Mouse (Mus musculus): Measurements from ENCODE around the gene Dzank1. TPM values are rescaled to one million over a fixed set of nuclear protein-coding genes. Genes with fewer than 3 reads are reported as not detected.

The Dzank1 gene
- polyA plus RNA-seq, 1 experiment, result 0.40 TPM

DNA sequence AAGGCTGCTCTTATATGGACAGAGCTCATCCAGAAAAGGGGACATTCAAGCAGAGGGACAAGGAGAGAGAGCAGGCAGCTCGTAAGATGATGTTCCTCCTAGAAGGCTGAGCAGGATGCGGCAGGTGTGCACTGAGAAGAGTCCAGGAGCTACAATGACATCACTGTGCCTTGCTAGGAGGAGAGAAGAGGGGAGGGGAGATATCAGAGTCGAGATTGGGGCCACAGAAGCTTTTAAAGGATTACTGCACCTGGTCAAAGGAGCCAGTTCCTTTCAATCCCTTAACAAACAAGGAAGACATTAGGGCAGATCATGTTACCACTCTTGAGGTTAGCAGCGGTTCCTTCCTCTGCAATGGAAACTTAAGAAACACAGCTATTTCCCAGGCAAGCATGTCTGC lies 20.3 kb upstream of the Dzank1 start:
- Histone ChIP-seq H3K4me3 (ENCODE audit: control insufficient read depth, insufficient read depth, low read length) (no peak overlapping the region), H3K36me3 (ENCODE audit: control insufficient read depth, insufficient read depth, low read length) (0 out of 2 replicates have a peak, but pooled peaks cover 4% of the 10 kb centered on the region), H3K4me1 (replicated peaks; ENCODE audit: control insufficient read depth, insufficient read depth, low read length) (no peaks in the 10 kb centered on the region), H3K27ac (ENCODE audit: control insufficient read depth, insufficient read depth, low read length) (no peak overlapping the region), H3K27me3 (ENCODE audit: control insufficient read depth, insufficient read depth, low read length) (no peaks in the 10 kb centered on the region)
- TF ChIP-seq POLR2A (IDR thresholded peaks at IDR 0.05; ENCODE audit: control insufficient read depth, extremely low read depth, insufficient read depth, low read length, poor library complexity), result no peak
- TF ChIP-seq CTCF (IDR thresholded peaks at IDR 0.05; ENCODE audit: borderline replicate concordance, control insufficient read depth, extremely low read depth, insufficient read depth, low read length, poor library complexity), result no peak
- DNase-seq, result no peak
- 92% methylated on average over 4 of the region's 4 CpGs for WGBS

DNA sequence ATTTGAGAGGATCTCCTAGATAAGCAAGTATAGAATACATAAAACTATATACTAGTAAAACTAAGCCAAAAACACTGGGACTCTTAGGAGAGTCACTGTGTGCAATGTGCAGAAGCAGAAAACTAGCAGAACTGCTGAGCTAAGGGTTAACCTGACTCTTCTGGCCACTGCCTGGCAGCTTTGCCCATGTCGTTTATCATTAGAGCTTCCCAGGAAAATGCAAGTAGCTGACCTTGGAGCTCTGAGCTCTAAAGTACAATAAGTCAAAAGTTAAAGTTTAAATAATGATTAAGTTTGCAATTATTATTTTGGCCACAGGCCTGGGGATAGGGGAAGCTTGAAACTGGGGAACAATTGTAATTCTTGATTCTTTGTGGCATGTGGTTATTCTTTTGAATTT lies 18.3 kb upstream of the Dzank1 start:
- Histone ChIP-seq H3K4me3 (ENCODE audit: control insufficient read depth, insufficient read depth, low read length) (no peak overlapping the region), H3K27me3 (ENCODE audit: control insufficient read depth, insufficient read depth, low read length) (no peaks in the 10 kb centered on the region), H3K36me3 (ENCODE audit: control insufficient read depth, insufficient read depth, low read length) (peaks cover 7% of the 10 kb centered on the region; the same call in 1 of the 2 replicates), H3K4me1 (replicated peaks; ENCODE audit: control insufficient read depth, insufficient read depth, low read length) (no peaks in the 10 kb centered on the region), H3K27ac (ENCODE audit: control insufficient read depth, insufficient read depth, low read length) (no peak overlapping the region)
- no peak for DNase-seq
- TF ChIP-seq CTCF (IDR thresholded peaks at IDR 0.05; ENCODE audit: borderline replicate concordance, control insufficient read depth, extremely low read depth, insufficient read depth, low read length, poor library complexity) (no peak), POLR2A (IDR thresholded peaks at IDR 0.05; ENCODE audit: control insufficient read depth, extremely low read depth, insufficient read depth, low read length, poor library complexity) (no peak)
- WGBS, result 84% methylated on average over 1 of the region's 1 CpGs

DNA sequence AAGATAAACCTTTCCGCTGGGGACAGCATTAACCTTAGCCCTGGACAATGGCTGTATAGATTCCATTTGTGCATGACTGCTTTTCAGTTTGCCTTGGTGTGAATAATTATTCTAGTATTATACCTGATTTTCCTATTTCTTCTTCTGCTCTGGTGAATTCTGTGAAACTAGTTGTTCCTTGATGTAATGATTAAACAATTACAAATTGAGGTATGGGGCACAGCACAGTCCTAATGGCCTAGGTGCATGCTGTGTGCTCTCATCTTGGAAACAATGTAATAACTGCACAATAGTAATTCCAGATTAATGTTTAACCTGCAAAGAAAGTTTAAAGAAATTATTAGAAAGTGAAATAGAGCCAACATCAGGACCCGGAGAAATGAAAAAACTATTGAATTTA lies 17.8 kb upstream of the Dzank1 start:
- Histone ChIP-seq H3K36me3 (ENCODE audit: control insufficient read depth, insufficient read depth, low read length) (peaks cover 9% of the 10 kb centered on the region), H3K4me1 (replicated peaks; ENCODE audit: control insufficient read depth, insufficient read depth, low read length) (no peaks in the 10 kb centered on the region), H3K27me3 (ENCODE audit: control insufficient read depth, insufficient read depth, low read length) (no peaks in the 10 kb centered on the region), H3K27ac (ENCODE audit: control insufficient read depth, insufficient read depth, low read length) (no peak overlapping the region), H3K4me3 (ENCODE audit: control insufficient read depth, insufficient read depth, low read length) (no peak overlapping the region)
- WGBS, result over 99% methylated on average over 2 of the region's 2 CpGs
- TF ChIP-seq POLR2A (IDR thresholded peaks at IDR 0.05; ENCODE audit: control insufficient read depth, extremely low read depth, insufficient read depth, low read length, poor library complexity) (no peak), CTCF (IDR thresholded peaks at IDR 0.05; ENCODE audit: borderline replicate concordance, control insufficient read depth, extremely low read depth, insufficient read depth, low read length, poor library complexity) (no peak)
- DNase-seq, result no peak

DNA sequence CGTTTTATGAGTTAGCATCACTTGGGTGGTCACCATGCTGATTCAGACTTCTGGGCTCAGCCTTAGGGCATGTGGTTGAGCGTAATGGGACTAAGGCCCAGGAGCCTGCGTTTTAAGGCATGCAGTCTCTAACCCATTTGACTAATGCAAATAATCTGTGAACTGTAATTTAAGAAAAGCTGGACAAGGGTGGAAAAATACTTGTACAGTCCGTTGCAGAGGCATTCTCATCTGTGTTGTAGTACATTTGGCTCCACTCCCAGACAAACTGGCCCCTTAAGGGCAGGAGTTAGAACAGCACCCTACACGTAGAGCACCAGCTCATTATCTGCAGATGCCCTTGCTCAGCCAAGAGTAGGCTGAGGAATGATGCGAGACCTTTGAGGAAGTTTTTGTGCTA lies 17.4 kb upstream of the Dzank1 start:
- Histone ChIP-seq H3K27ac (ENCODE audit: control insufficient read depth, insufficient read depth, low read length) (no peak overlapping the region), H3K4me3 (ENCODE audit: control insufficient read depth, insufficient read depth, low read length) (no peak overlapping the region), H3K36me3 (ENCODE audit: control insufficient read depth, insufficient read depth, low read length) (peaks cover 13% of the 10 kb centered on the region), H3K27me3 (ENCODE audit: control insufficient read depth, insufficient read depth, low read length) (no peaks in the 10 kb centered on the region), H3K4me1 (replicated peaks; ENCODE audit: control insufficient read depth, insufficient read depth, low read length) (no peaks in the 10 kb centered on the region)
- TF ChIP-seq CTCF (IDR thresholded peaks at IDR 0.05; ENCODE audit: borderline replicate concordance, control insufficient read depth, extremely low read depth, insufficient read depth, low read length, poor library complexity) (no peak), POLR2A (IDR thresholded peaks at IDR 0.05; ENCODE audit: control insufficient read depth, extremely low read depth, insufficient read depth, low read length, poor library complexity) (no peak)
- DNase-seq, result no peak
- WGBS, result 93% methylated on average over 6 of the region's 6 CpGs

DNA sequence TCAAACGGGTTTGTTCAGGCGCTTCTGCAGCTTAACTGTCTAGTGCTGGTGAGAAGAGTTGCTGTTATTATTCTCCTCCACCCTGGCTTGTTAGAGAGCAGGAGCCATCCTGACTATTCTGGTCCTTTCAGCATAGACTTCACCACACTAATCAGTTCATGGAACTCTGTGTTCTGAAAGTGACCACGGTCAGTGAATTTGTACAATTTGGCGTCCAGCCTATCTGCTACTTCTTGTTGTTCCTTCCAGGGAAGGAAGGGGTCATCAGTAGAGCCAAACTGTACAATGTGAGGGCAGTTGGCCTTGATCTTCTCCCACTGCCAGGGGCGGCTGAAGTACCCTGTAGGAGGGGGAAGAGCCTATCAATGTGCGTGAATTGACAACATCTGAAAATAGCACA lies 16.5 kb upstream of the Dzank1 start:
- no peak overlapping the region for H3K27ac ChIP-seq (ENCODE audit: control insufficient read depth, insufficient read depth, low read length)

DNA sequence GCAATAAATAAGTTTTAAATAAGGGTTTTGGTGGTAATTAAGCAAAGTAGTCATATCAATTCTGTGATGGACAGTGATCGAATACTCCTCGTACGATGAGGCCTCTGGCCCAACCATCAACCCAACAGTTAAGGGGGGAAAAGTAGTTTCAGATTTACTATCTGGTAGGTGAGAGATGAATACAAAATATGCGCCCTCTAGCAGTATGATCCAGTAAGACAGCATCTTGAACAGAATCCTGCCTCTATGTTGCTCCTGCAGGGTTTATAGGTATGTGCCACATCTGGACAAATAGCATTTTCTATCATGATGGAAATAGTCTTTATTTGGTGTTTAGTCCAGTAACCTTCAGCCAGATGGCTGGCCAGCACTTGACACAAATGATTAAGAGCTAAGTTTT lies 14.0 kb upstream of the Dzank1 start:
- WGBS, result 91% methylated on average over 4 of the region's 4 CpGs
- no peak for TF ChIP-seq POLR2A (IDR thresholded peaks at IDR 0.05; ENCODE audit: control insufficient read depth, extremely low read depth, insufficient read depth, low read length, poor library complexity)
- no peak for TF ChIP-seq CTCF (IDR thresholded peaks at IDR 0.05; ENCODE audit: borderline replicate concordance, control insufficient read depth, extremely low read depth, insufficient read depth, low read length, poor library complexity)
- no peaks in the 10 kb centered on the region for H3K27me3 ChIP-seq (ENCODE audit: control insufficient read depth, insufficient read depth, low read length)
- peaks cover 44% of the 10 kb centered on the region for H3K36me3 ChIP-seq (ENCODE audit: control insufficient read depth, insufficient read depth, low read length)
- H3K27ac ChIP-seq (ENCODE audit: control insufficient read depth, insufficient read depth, low read length), result no peak overlapping the region
- no peaks in the 10 kb centered on the region for H3K4me1 ChIP-seq (replicated peaks; ENCODE audit: control insufficient read depth, insufficient read depth, low read length)
- DNase-seq, result peak; percentile 10
- H3K4me3 ChIP-seq (ENCODE audit: control insufficient read depth, insufficient read depth, low read length), result no peak overlapping the region

More for the DNA sequence above, 16.5 kb upstream of the Dzank1 start:
- TF ChIP-seq CTCF (IDR thresholded peaks at IDR 0.05; ENCODE audit: borderline replicate concordance, control insufficient read depth, extremely low read depth, insufficient read depth, low read length, poor library complexity) (no peak), POLR2A (IDR thresholded peaks at IDR 0.05; ENCODE audit: control insufficient read depth, extremely low read depth, insufficient read depth, low read length, poor library complexity) (no peak)
- WGBS, result 94% methylated on average over 6 of the region's 6 CpGs
- H3K27me3 ChIP-seq (ENCODE audit: control insufficient read depth, insufficient read depth, low read length), result no peaks in the 10 kb centered on the region
- H3K4me1 ChIP-seq (replicated peaks; ENCODE audit: control insufficient read depth, insufficient read depth, low read length), result no peaks in the 10 kb centered on the region
- H3K36me3 ChIP-seq (ENCODE audit: control insufficient read depth, insufficient read depth, low read length), result peaks cover 22% of the 10 kb centered on the region
- no peak for DNase-seq
- H3K4me3 ChIP-seq (ENCODE audit: control insufficient read depth, insufficient read depth, low read length), result no peak overlapping the region

DNA sequence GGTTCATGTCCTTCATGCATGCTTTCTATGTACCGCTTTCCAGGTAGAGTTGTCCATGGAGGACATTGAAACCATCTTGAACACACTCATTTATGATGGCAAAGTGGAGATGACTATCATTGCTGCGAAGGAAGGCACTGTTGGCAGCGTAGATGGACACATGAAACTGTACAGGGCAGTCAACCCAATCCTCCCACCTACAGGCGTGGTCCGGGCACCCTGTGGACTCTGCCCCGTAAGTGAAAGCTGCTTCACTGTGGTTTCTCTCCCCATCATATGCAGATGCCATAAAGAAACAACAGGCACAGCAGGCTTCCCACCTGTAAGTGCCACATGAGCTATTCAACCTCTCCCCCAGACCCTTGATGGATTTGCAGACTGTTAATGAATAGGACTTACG lies 9.9 kb upstream of the Dzank1 start:
- Histone ChIP-seq H3K27me3 (ENCODE audit: control insufficient read depth, insufficient read depth, low read length) (no peaks in the 10 kb centered on the region), H3K4me1 (replicated peaks; ENCODE audit: control insufficient read depth, insufficient read depth, low read length) (no peaks in the 10 kb centered on the region), H3K27ac (ENCODE audit: control insufficient read depth, insufficient read depth, low read length) (no peak overlapping the region), H3K36me3 (ENCODE audit: control insufficient read depth, insufficient read depth, low read length) (peaks cover 77% of the 10 kb centered on the region), H3K4me3 (ENCODE audit: control insufficient read depth, insufficient read depth, low read length) (no peak overlapping the region)
- TF ChIP-seq POLR2A (IDR thresholded peaks at IDR 0.05; ENCODE audit: control insufficient read depth, extremely low read depth, insufficient read depth, low read length, poor library complexity) (no peak), CTCF (IDR thresholded peaks at IDR 0.05; ENCODE audit: borderline replicate concordance, control insufficient read depth, extremely low read depth, insufficient read depth, low read length, poor library complexity) (no peak)
- 97% methylated on average over 7 of the region's 7 CpGs for WGBS
- no peak for DNase-seq
